Mouse (Mus musculus) right cerebral cortex, postnatal 36 days (tissue): ENCODE measurements around the gene Arhgap40.
A peak's percentile ranks its signal among the peaks of the same experiment; 100 is the strongest.

Experiments
- DNase-seq, 2 experiments: peaks; one replicate each; pipeline ENCODE4 v3.0.0; 2022; ENCODE audit warnings: low spot score in 2 of 2, mixed read lengths in 1 of 2

The Arhgap40 gene

GRCm38 (mm10) chr2:158512528-158512927 lies at the start of gene Arhgap40:
TSS of gene Arhgap40 (plus strand) at chr2:158512796.
- DNase-seq: peak in 1 of 2 experiments; percentile 13

DNA sequence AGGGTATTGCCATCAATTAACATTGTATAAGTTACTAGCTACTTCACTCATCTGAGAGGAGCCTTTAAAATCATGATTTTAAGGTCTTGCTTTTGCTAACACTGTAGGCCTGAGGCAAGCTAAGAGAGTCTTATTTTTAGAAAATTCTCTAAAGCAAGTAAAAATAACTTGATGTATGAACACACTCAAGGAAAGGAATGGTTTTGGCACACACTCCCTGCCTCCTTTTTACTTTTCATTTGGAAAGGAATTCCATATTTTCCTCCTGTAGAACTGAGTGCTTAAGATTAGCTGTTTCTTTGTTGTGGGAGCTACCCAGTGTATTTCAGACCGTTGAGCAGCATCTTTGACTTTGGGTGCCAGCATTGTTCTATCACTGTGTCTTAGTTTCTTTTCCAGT lies 38.4 kb upstream of the Arhgap40 start:
- DNase-seq: no peak

- DNase-seq: no peak
These were observed 35.0 kb upstream of the Arhgap40 start for GRCm38 (mm10) chr2:158477640-158478039.

DNA sequence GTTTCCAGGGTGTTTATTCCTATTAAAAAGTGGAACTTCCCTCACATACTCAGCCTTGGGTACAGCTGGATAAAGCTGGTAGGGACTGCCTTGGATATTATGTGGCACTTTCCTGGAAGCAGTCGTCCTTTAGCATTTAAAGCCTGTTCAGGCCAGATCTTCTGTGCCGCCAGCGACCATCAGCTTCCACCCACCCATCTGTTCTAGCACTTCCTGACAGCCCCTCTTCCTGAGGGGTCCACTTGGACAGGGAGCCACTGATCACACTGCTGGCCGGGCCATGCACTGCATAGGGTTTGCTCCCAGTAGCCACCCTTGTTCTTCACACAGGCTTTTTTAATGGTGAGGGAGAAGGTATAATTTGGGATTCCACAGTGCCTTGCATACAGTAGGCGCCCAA lies 14.1 kb upstream of the Arhgap40 start:
- DNase-seq: no peak

GRCm38 (mm10) chr2:158501836-158502812 lies 10.5 kb upstream of the Arhgap40 start, which contains the start of gene Adig:
TSS of gene Adig (plus strand) at chr2:158502612.
- DNase-seq: no peak

DNA sequence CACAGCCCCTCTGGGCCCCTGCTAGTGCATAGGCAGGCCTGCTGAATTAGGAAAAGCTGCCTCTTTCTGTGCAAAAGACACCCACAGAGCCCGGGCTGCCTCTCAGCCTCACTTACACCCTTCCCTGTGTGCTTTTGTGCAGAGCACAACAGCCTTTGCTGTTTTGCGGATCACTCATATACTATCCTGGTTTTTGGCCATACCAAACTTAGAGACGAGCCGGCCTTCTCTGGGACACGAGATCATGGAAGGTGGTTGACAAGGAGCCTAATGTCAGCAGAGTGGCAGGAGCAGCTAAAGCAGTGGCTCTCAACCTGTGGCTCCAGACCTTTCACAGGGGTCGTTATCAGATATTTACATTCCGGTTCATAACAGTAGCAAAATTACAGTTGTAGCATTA lies 9.4 kb upstream of the Arhgap40 start:
- DNase-seq: no peak

DNA sequence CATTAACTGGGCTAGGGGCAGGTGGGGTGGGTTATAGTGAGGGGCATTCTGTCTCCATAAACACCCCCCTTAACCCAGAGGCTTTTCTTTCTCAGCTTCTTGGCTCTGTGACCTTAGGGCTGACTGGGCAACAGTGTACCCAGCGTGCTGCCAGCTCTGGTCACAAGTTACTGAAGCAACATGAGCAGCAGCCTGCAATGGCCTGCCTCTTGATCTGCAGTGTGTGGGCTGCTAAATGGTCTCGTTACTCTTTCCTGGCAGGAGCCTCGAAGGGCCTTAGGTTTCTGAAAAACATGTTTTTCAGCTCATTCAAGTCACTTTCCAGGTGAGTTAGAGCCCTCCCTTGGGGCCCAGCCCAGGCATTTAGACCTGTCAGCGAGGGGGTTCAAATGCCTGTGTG lies 8.9 kb upstream of the Arhgap40 start:
- DNase-seq: no peak

DNA sequence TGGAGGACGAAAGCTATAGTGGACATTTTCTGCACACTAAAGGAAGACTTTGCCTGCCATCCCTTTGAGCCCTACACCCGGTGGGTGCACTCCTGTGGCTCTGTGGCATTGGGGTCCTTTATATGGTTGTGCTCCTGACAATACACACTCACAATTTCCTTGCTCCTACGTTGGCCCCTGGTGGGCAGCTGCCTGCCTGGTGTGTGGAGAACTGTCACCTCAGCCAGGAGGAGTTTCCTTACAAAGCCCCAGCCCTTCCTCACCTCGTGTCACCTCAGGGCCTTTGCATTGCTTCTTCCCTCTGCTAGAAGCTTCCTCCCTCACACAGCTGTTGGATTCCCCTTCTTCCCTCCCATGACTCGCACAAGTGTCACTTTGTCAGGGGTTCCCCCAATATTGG lies 6.1 kb upstream of the Arhgap40 start:
- no peak for DNase-seq

DNA sequence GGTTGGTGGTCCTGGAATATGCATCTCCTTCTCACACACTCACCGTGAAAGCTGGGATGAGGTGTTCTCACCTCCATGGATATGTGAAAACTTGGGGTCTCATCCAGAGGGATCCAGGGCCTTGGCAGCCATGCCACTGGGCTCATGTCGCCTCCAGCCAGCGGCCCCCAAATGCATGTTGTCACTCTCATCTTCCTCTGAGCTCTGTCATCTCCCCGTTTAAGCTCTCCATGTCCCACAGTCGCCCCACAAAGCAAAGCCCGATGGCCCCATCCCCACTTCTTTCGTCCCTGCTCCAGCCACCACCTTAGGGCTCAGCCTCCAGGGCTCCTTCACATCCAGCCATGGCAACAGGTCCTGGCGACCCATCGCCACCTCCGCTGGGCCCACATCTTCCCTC lies 5.5 kb upstream of the Arhgap40 start:
- DNase-seq: no peak

DNA sequence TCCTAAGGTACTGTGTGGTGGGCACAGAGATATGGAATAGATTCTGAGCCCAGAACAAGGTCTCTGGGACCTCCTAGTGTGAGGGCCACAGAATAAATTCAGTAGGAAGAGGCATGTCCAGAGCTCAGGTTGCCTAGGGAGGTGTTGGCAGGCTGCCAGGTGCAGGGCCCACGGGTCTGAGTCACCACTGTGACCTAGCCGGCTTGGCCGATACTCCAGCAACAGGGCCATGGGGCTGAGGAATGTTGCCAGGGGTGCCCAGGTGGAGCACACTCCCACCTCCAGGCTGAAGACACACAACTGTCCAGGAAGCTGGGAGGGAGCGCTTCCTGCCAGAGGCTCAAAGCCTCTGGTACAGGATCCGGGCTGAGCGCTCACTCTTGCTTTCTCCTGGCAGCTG lies 1.9 kb upstream of the Arhgap40 start:
- DNase-seq: no peak

GRCm38 (mm10) chr2:158513821-158514336 lies 1.3 kb downstream of the Arhgap40 start:
- no peak for DNase-seq

GRCm38 (mm10) chr2:158518583-158518982 lies 6.0 kb downstream of the Arhgap40 start:
- DNase-seq: no peak

DNA sequence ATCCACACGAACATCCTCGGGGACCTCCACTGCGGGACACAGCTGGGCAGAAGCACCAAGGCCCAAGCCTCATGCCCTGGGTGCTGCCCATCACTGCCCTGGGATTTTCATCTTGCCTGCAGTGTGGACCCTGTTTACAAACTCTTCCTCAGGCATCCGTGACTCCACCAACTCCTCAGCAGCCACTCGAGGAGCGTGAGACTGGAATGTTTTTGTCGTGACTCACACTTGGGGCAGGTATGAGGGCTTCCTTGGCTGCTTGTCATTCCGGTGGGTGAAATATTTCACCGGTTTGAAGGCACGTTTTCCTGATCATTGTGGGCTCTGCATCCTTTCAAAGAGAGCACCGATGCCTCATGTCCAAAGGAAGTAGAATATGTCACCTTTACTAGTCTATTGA lies 6.5 kb downstream of the Arhgap40 start:
- DNase-seq: no peak

GRCm38 (mm10) chr2:158519800-158520199 lies 7.2 kb downstream of the Arhgap40 start:
- no peak for DNase-seq

DNA sequence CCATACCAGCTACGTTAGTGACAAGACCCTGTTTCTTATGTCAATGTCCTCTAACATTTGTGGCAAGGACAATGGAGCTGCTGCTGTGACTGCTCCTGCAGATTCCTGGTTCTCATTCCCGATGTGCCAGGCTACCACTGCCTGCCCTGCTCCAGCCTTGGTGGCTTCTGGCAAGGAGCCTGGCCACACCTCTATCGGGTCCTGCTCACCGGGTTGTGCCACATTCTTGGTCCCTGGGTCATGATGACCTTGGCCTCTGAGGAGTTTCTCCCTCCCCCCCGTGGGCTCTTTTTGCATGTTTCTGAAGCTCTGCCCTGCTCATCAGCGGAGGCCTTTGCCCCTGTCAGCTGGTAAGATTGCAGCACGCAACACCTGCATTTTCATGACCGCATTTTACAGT lies 10.5 kb downstream of the Arhgap40 start:
- DNase-seq: no peak

GRCm38 (mm10) chr2:158524129-158524860 lies 11.7 kb downstream of the Arhgap40 start:
- no peak for DNase-seq

GRCm38 (mm10) chr2:158534090-158534489 lies 21.5 kb downstream of the Arhgap40 start:
- DNase-seq: peak in 1 of 2 experiments; percentile 18

DNA sequence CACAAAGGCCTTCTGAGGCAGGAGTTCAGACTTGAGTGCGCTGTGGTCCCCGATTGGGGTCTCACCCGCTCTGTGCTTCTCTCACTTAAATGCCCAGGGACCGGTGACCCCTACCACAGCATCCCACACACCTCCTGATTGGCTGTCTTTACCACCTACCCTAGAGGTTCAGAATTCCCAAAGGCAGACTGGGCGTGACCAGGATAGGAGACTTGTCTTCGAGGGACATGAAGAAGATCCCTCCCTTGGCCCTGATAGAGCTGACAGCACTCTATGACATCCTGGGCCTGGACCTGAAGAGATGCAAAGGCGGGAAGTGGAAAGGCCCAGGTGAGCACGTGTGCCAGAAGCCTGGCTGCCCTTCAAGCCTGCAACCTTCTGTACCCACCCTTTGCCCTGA lies 22.0 kb downstream of the Arhgap40 start:
- no peak for DNase-seq

DNA sequence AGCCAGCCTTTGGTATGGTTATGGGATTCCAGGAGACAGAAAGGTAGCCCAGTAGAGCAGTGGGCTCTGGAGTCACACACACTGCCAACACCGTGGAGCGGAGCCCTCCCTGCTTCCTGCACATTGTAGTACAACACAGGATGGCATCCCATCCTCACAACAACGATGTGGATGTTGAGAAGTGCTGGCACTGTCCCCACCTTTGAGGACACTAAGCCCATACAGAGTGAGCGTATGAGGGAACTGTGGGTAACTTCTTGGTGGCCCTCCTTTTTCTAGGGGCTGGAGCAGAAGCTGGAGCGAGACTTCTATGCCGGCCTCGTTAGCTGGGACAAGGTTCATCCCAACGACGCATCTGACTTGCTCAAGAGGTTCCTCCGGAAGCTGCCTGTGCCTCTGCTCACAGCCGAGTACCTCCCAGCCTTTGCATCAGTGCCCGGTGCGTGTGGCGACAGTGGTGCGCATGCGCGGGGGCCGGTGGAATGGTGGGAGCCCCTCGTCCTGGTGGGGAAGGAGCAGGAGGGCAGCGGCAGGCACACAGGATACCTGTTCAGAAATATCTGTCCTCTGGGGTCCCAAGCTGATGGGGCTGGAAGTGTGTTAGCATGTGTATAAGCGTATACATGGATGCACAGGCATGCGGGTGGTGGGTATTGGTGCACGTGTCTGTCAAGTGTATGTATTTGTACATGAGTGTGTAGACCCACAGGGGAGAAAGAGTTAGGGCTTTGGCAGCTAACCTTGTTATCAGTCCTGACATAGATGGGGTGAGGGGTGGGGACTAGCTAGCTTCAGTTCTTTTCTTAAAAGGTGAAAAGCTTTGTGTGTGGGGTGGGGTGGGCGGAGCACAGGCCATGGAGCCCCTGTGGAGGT lies 27.1 kb downstream of the Arhgap40 start:
- no peak for DNase-seq

GRCm38 (mm10) chr2:158541286-158541685 lies 28.7 kb downstream of the Arhgap40 start:
- DNase-seq: no peak

DNA sequence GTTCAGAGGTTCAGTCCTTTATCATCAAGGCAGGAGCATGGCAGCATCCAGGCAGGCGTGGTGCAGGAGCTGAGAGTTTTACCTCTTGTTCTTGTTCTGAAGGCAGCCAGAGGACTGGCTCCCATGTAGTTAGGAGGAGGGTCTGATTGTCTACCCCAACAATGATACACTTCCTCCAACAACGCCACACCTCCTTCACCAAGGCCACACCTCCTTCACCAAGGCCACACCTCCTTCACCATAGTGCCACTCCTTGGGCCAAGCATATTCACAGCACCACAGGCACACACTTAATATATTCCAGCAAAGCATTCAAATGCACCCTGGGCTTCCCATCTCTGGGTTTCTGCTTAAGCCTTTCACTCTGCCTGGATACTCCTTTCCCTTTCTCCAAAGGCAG lies 32.7 kb downstream of the Arhgap40 start:
- DNase-seq: no peak
